Mouse (Mus musculus) frontal cortex, postnatal 14 days (tissue): ENCODE data around the gene Tmem266.

Experiments
- DNase-seq, 2 experiments: peaks; one replicate each; pipeline ENCODE4 v3.0.0; 2022; ENCODE audit warnings: low spot score in 2 of 2

Gene Tmem266

DNA sequence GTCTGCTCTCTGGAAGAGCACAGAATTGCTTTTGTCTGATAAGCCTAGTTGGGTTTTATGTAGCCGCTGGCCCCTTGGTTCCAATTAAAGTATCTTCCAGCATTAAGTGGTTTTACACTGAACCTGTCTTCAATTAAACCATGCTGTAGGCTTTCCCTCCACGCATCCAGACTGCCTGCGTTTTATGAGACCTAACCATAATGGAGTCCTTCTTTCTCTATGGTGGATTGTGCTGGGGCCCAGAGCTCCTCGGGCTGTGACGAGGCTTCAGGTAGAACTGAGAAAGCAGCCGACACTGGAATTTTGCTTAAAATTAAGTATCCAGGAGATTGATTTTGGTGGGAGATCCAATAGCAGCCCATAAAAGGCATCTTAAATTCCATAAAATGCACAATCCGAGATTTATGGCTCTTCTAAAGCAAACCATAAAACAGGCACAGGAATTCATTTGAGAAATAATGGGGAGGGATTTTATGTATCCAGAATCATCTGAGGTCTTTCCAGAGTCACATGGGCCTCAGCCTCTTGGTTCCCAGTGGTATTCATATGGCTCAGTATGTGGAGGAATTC lies 72.4 kb downstream of the Tmem266 start:
- DNase-seq, result no peak

GRCm38 (mm10) chr9:55402276-55402675 lies 75.6 kb downstream of the Tmem266 start:
- DNase-seq, result no peak

GRCm38 (mm10) chr9:55404256-55404655 lies 77.5 kb downstream of the Tmem266 start:
- no peak for DNase-seq

DNA sequence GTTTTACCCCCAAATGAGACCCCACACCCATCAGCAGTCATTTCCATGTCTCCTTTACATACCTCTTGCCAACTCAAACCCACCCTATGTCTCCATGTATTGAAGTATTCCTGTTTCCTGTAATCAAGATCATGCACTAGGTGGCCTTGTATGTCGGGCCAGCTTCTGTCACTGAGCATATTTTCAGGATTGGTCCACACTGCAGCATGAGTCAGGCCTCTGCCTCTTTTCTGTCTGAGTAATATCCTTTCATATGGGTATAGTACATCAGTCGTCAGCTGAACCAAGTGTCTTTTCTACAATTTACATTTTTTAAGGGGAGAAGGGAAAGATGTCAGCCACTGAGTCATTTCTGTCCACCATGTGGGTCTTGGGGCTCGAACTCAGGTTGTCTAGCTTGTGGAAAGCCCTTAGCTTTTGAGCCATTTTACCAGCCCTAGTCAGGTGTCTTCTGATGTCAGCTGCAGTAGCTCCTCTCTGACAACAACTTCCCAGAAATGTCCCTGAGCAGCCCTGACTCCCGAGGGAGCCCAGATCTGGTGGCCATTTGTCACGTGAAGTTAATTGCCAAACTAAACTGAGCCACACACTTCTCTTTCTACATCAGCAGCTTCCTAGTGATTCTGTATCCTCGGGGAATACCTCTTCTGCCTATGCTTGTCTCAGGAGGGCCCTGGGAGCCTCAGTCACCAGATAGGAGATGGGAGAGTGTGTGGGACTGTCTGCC lies 78.4 kb downstream of the Tmem266 start:
- no peak for DNase-seq

DNA sequence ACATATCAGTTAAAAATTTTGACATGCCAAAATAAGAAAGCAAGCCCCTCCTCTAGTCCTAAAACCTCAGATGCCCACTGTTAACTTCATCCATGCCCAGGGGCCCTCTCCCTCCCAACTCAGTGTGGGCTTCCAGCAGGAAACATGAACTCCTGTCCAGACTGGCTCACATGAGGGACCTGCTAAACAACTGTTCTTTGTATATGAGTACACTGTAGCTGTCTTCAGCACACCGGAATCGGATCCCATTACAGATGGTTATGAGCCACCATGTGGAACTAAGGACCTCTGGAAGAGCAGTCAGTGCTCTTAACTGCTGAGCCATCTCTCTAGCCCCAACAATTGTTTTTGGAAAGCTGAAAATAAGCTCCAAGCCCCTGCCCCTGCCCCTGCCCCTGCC lies 80.1 kb downstream of the Tmem266 start:
- no peak for DNase-seq

GRCm38 (mm10) chr9:55408851-55409250 lies 82.1 kb downstream of the Tmem266 start:
- DNase-seq, result no peak

GRCm38 (mm10) chr9:55409833-55410232 lies 83.1 kb downstream of the Tmem266 start:
- DNase-seq, result no peak

- DNase-seq, result no peak
These were observed 83.7 kb downstream of the Tmem266 start for GRCm38 (mm10) chr9:55410430-55410829.

GRCm38 (mm10) chr9:55411154-55411553 lies 84.4 kb downstream of the Tmem266 start:
- no peak for DNase-seq

DNA sequence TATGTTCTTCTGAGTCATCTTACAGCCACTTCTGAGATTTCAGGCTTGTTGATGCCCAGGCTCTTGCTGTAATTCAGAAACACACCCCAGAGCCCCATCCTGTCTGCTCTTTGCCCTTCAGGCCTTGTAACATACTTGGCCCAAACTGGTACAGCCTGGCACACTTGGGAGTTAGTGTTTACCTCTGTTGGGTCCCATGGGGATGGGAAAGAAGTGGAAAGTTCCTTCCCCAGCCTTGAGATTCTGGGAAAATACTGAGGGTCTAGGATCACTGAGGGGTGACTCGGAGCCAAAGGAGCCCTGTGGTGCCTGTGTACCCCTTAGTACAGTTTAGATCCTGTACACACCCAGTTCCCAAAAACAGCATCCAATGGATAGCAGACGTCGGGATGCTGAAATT lies 95.1 kb downstream of the Tmem266 start:
- DNase-seq, result no peak

DNA sequence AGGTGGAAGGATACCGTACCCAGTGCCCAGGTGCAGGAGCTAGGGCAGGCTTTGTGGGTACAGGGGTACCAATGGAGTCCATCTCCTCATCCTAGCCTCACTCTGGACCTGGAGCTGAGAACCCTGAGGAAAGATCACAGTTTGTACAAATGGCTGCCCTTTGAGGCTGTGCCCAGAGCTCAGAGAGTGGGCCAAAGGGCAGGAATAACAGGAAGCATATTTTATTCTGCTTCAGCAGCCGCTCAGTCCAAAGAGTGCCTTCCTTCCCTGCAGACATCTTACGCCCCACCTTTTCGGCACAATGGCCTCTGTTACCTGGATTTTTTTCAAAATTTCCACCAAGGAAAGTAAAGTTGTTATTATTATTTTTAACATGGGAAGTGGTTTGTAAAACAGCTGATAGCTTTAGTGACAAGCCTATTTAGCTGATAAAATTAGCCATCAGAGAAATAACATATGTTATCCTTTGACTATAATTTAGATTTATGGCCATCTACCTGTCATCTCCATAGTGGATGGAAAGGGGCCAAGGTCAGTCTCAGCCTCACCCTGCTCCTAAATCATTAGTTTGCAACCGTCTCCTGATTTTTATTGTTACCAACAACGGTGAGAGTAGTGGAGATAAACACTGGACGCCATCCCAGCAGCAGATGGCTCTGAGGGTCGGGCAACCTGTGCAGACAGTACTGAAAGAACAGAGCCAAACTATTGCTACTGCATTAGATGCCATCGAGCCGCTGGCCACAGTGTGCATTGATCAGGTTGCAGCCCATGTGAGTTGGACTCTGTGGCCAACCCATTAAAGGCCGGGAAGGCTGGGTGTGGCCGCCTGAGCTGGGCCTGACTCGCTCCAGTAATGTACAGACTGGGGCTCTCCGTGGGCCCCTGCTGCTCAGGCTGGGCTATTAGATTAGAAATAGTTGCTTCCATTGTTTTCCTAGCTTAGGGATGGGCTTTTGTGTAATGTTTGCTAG lies 97.0 kb downstream of the Tmem266 start:
- DNase-seq, result no peak

GRCm38 (mm10) chr9:55425271-55425810 lies 98.6 kb downstream of the Tmem266 start:
- no peak for DNase-seq

DNA sequence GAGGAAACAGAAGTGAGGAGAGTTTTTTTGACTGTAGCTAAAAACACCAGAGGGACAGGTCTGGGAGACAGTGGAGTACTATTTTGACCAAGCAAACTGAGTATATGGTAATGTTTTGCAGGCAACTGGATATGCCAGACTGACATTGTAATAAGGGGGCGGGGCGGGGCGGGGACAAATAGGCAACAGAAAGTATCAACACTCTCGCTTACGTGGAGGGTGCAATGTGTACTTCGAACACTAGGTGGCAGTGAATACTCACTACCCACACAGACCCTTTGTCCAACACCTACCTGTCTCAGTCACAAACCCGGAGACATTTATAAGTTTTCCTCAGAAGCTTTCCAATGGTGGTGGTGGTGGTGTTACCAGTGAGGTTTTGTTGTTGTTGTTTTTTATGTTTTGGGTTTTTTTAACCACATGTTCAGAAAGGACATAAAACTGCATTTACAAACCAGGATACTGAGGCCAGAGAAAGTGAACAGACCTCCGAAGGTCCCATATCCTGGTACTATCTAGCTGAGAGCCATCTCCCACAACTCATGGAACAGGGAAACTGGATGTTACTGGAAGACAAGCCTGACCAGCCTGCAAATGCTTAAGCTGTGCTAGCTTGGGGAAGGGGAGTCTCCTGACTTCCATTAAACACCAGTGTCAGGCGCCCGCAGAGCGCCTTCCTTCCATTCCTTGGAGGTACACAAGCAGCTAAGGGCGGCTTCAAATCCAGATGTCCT lies 102.7 kb downstream of the Tmem266 start:
- DNase-seq, result peak; percentile 31 to 56

DNA sequence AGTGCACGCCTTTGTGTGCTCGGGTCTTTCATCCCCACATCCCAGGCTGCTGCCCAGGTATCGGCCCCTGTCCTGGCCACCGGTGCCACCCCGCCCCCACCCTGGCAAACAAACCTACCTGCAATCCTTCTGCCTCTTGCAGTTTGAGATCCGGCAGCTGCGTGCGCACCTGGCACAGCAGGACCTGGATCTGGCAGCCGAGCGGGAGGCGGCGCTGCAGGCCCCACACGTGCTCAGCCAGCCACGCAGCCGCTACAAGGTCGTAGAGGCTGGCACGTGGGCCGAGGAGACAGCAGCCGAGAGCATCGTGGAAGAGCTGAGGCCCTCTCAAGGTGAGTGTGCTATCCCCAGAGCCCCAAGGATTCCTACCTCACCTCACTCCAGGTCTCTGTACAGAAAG lies 103.4 kb downstream of the Tmem266 start:
- DNase-seq, result no peak

DNA sequence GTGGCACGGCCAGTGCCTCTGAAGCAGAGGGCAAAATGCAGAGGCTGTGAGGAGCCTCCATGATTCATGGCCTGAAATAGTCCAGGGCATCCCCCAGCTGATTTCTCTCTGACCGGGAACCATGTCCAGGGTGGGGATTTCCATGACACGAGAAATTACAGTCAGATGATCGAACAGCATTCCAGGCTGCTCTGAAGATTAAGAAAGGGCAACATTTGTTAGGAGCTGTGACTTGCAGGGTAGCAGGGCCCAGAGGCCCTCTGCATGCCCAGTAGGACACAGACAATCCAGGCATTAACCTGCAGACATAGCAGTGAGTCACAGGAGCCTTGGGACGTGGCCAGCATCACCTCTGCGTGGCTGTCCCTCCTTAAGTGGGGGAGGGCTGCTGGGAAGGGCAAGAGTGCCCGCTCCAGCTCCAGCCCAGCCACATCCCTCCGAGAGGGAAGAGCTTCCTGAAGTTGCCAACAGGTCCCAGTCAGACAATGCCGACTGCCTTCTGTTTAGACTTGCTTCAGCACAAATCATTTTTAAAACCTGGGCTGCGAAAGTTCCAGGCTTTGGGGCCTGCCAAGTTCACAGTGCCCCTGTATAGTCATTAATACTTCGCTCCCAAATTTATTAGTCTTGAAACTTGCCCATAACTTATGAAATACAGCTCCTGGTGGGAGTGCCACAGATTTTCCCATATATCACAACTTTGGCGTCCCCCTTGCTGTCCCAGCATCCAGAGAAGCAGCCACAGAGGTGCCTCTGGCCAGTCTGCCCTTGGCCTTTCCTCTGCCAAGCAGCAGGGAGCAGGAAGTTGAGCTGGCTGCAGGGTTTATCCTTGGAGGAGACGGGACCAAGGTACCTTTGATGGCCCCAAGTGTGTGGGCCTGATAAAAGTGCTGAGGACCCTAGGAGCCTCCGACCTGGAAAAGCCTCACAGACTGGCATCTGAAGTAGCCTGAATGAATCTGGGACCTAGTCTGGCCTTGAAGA lies 105.9 kb downstream of the Tmem266 start:
- no peak for DNase-seq

- no peak for DNase-seq
These were observed 107.2 kb downstream of the Tmem266 start for GRCm38 (mm10) chr9:55433875-55434274.

GRCm38 (mm10) chr9:55438433-55438832 lies 111.7 kb downstream of the Tmem266 start:
- DNase-seq, result no peak

DNA sequence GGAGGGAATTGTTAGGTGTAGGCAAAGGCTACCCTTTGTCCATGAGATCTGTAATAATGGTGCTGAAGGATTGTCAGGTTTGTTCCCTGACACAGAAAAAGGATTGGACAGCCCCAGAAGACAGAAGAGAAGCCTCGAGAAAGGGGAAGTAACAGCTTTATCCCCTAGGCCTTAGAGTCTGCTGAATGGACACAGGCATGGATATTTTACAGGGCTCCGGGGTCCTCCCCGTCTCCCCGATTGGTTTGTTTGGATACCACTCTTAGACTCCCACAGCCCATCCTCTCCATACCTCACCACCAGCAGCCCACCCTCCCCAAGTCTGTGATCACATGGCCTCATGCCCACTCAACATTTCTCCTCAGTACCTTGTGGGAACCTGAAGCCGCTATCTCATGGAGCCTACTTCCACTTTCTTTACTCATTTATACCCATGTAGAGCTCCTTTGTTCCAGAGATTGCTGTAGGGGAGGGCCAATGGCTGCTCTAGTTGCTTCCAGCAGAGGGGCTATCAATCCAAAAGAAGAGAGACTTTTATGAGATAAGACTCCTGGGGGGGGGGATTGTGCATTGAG lies 112.6 kb downstream of the Tmem266 start:
- DNase-seq, result no peak

- DNase-seq, result no peak
These were observed 120.8 kb downstream of the Tmem266 start for GRCm38 (mm10) chr9:55447509-55447908.

GRCm38 (mm10) chr9:55449108-55449507 lies 122.4 kb downstream of the Tmem266 start:
- DNase-seq, result no peak
